Mouse (Mus musculus): Measurements from ENCODE around the gene Rfx7.
"Not testable (repeated sequence)": the region's sequence is repeated elsewhere in the genome, so short reads cannot be mapped to it uniquely, and the experiment has no call there.

The Rfx7 gene

DNA sequence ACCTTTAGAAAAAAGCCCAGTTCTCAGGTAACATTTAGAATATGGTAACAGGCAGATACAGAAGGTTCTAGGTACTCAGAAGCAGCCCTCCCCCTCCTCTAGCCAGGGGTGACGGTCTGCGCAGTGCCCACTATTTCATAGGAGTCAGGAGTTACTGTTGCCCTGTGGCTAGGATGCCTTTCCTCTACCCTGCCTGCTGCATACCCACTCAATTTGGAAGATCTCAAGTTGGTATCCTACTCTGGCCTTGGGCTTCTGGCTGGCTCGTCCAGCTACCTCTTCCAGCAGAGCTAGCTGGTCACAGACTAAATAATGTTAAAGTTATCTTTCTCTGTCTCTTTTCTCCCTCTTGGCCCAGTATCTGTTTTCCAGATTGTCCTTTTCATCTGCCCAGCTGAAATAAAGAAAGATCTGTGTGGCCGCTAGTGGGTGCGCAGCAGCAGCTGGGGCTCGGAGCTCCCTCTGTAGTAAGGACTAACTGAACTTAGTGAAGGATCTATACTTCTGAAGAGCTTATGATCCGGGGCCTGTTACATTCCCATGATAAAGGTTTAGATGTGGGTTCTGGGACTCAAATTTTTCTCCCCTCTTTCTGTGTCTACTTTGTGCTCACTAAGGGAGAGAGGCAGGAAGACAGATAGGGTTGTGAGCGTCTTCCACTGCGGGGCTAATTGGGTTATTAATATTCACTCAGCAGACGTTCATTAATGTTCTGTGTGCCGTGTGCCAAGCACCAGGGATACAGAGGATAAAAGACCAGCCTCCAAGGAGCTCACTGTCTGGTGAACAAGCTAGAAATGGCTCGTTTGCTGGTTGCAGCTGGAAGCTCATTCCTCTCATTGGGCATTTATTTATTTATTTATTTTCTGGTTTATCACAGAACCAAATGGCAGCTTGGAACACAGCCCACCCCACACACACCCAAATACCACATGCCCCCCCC, 132.6 kb downstream of the Rfx7 start:
- no peak for DNase-seq (ENCODE audit: low spot score in 2 of 2)

DNA sequence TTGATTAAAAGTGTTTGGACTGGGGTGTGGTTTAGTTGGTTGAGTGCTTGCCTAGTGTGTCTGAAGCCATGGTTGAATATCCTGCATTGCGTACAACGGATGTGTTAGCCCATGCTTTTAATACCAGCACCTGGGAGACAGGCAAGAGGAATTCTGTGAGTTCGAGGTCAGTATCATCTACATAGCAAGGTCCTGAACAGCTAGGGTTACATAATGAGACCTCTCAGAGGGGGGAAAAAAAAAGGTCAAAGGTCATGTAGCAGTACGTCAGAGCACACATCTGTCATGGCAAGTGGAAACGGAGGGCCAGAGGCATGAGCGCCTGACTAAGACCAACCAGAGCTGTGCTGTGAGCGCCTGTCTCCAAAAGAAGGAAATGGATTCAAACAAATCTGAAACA, 133.5 kb downstream of the Rfx7 start:
- DNase-seq (ENCODE audit: low spot score in 2 of 2) = no peak

- not testable (repeated sequence) for DNase-seq (ENCODE audit: low spot score in 2 of 2)
Measured at GRCm38 (mm10) chr9:72666352-72667021, 134.4 kb downstream of the Rfx7 start.

GRCm38 (mm10) chr9:72667126-72667525, 135.1 kb downstream of the Rfx7 start:
- no peak for DNase-seq (ENCODE audit: low spot score in 2 of 2)

DNA sequence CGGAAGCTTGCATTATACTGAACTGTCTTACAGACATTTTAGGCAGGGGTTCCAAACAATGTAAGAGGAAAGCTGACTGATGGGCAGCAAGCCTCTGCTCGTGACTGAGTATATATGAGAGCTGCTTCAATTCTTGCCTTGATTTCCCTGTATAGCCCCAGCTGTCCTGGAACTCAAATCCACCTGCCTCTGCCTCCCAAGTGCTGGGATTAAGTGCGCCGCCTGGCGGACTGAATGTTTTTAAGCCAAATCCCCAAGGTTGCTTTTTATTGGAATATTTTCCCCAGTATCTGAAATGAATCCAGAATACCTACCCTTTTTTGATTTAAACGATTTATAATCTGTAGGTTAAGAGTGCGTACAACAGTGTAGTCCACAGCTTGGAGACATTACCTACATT, 137.3 kb downstream of the Rfx7 start:
- DNase-seq (ENCODE audit: low spot score in 2 of 2) = no peak

DNA sequence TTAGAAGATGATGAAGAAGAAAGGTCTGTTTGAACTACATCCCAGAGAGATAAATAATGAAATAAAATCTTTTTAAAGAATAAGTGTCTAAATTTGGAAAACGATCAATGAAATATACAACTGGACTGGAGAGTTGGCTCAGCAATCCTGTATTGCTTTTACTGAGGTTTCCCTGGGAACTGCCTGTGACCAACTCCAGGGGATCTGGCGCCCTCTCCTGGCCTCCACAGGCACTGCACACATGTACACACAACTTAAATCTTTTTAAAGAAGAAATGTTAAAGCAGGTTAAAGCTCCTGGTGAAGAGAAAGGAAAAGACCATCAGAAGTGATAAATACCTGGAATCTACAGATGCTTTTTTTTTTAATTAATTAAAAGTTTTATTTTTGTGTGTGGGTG, 140.3 kb downstream of the Rfx7 start:
- peak; percentile 59 to 74 for DNase-seq (ENCODE audit: low spot score in 2 of 2)
